Mouse (Mus musculus) pancreas, adult 10 weeks (tissue): ENCODE data around the gene Vti1a. TPM values are rescaled to one million over a fixed set of nuclear protein-coding genes. Genes with fewer than 3 reads are reported as not detected.

Experiments used
- polyA plus RNA-seq: library from polyadenylated mRNA; stranded (reverse); fragments of 350-450 nt; fragmentation: Illumina TruSeq; extraction: RNeasy Lipid Tissue Mini Kit (QIAGEN cat#74804); gene quantifications from one replicate; pipeline ENCODE4 v1.2.3, GENCODE M21; 2015; ENCODE audit warnings: low read depth, low replicate concordance; ENCODE audit not compliant: insufficient read depth

Vti1a gene
- 3.6 TPM for polyA plus RNA-seq

GRCm38 (mm10) chr19:55316109-55316714, at the start of gene Vti1a:
Vti1a (plus strand) TSS chr19:55316295.

GRCm38 (mm10) chr19:55315452-55316108, 515 bp upstream of the Vti1a start, which contains the start of gene Zdhhc6:
Zdhhc6 (minus strand) TSS chr19:55316032.

Other genes with a start within 250 kb of the Vti1a start
- gene Gpam, start 189.1 kb upstream of the Vti1a start, polyA plus RNA-seq, result 6.9 TPM
- gene Tectb, start 135.6 kb upstream of the Vti1a start, polyA plus RNA-seq, result not detected
- not detected for gene Gucy2g, start 75.1 kb upstream of the Vti1a start, polyA plus RNA-seq
- gene Acsl5, start 64.4 kb upstream of the Vti1a start, polyA plus RNA-seq, result 16.1 TPM
- gene Zdhhc6, start 263 bp upstream of the Vti1a start, polyA plus RNA-seq, result 8.8 TPM